Mouse (Mus musculus) adrenal gland, postnatal 25 days (tissue): Measurements from ENCODE around the gene Gm1043. TPM values are rescaled to one million over a fixed set of nuclear protein-coding genes. Genes with fewer than 3 reads are reported as not detected.

Source experiments
- DNase-seq: peaks from one replicate; pipeline ENCODE4 v3.0.0; 2021; ENCODE audit warnings: mixed read lengths
- total RNA-seq: library from RNA; stranded (reverse); gene quantifications from 2 replicates; pipeline ENCODE4 v1.2.3, GENCODE M21; 2021

Gene Gm1043
- total RNA-seq, 1 experiment from 2014 or later: 0.24 TPM

GRCm38 (mm10) chr5:37073660-37074059, 11.5 kb upstream of the Gm1043 start:
- no peak for DNase-seq

GRCm38 (mm10) chr5:37076692-37077329, 8.4 kb upstream of the Gm1043 start:
- no peak for DNase-seq

- DNase-seq: no peak
These were observed 7.9 kb upstream of the Gm1043 start for GRCm38 (mm10) chr5:37077330-37077698.

- DNase-seq: no peak
These were observed 5.7 kb upstream of the Gm1043 start for GRCm38 (mm10) chr5:37079484-37079883.

- no peak for DNase-seq
These were observed 4.6 kb upstream of the Gm1043 start for GRCm38 (mm10) chr5:37080601-37081000.

- no peak for DNase-seq
These were observed 2.8 kb upstream of the Gm1043 start for GRCm38 (mm10) chr5:37082420-37082819.

- DNase-seq: no peak
These were observed 1.9 kb upstream of the Gm1043 start for GRCm38 (mm10) chr5:37083209-37083770.

- no peak for DNase-seq
These were observed 1.3 kb upstream of the Gm1043 start for GRCm38 (mm10) chr5:37083850-37084249.

GRCm38 (mm10) chr5:37085918-37086317, 748 bp downstream of the Gm1043 start:
- DNase-seq: no peak

- no peak for DNase-seq
These were observed 2.6 kb downstream of the Gm1043 start for GRCm38 (mm10) chr5:37087786-37088185.

GRCm38 (mm10) chr5:37088342-37089108, 3.4 kb downstream of the Gm1043 start:
- no peak for DNase-seq

- peak; percentile 35 for DNase-seq
These were observed 6.0 kb downstream of the Gm1043 start for GRCm38 (mm10) chr5:37091171-37091628.

GRCm38 (mm10) chr5:37094941-37095340, 9.8 kb downstream of the Gm1043 start:
- DNase-seq: no peak

GRCm38 (mm10) chr5:37097591-37097990, 12.4 kb downstream of the Gm1043 start:
- DNase-seq: no peak

- no peak for DNase-seq
These were observed 15.6 kb downstream of the Gm1043 start for GRCm38 (mm10) chr5:37100813-37101212.

GRCm38 (mm10) chr5:37101631-37102030, 16.5 kb downstream of the Gm1043 start:
- DNase-seq: no peak

- no peak for DNase-seq
These were observed 16.9 kb downstream of the Gm1043 start for GRCm38 (mm10) chr5:37102056-37102455.

- DNase-seq: no peak
These were observed 20.6 kb downstream of the Gm1043 start for GRCm38 (mm10) chr5:37105531-37106456.

- DNase-seq: no peak
These were observed 21.9 kb downstream of the Gm1043 start for GRCm38 (mm10) chr5:37107111-37107510.

GRCm38 (mm10) chr5:37107611-37108010, 22.4 kb downstream of the Gm1043 start:
- no peak for DNase-seq

- peak; percentile 78 for DNase-seq
These were observed 24.2 kb downstream of the Gm1043 start for GRCm38 (mm10) chr5:37109280-37109849.

- DNase-seq: no peak
These were observed 27.2 kb downstream of the Gm1043 start for GRCm38 (mm10) chr5:37112389-37112788.
